Mouse (Mus musculus) CH12.LX (cell line): Measurements from ENCODE around the gene Arpp21.

Experiments used
- CTCF ChIP-seq, 2 experiments: IDR thresholded peaks in 1 of 2; conservative IDR thresholded peaks in 1 of 2; 2 replicates each; pipeline ENCODE4 v1.5.1; 2011 to 2012; ENCODE audit warnings: low read depth in 2 of 2, low read length in 2 of 2, improper control_type of control experiment in 1 of 2, inconsistent platforms in 1 of 2, mild to moderate bottlenecking in 1 of 2, moderate library complexity in 1 of 2
- POLR2A ChIP-seq: IDR thresholded peaks from 2 replicates; pipeline ENCODE4 v1.6.1; 2011; ENCODE audit warnings: low read depth, mild to moderate bottlenecking, improper control_type of control experiment, low read length

DNA sequence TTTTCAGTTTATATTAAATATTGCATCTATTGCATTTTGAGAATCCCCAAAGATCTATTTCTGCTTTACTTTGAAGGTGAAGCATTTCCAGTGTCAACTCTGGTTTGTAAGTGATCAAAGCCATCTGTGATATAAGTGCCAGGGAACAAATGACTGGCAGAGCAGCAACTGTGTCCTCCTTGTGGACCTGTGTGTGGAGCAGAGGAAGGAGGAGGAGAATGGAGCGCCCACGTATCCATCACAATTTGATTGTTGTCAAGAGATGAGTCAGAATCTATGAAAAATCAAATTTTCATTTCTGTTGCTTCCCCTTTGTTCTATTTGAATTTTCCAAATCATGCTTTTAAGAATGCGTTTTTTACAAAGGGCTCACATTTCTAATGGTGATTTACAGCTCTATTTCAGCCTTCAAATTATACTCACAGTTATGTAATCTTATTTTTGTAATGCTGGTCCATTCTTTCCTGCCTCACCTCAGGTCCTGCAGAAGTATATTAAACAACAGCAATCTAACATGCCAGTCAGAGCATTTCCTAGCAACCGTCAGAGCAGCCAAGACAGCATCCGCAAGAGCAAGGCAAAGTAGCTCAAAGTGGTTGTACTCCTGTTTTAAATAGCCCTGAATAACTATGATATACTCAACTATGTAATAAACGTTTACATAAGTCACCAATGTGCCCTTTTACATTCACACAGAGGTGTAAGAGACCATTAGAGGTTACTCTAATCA is 174.9 kb downstream of the Arpp21 start:
- TF ChIP-seq POLR2A: no peak
- no peak for TF ChIP-seq CTCF (conservative IDR thresholded peaks at IDR 0.05 in 1 of 2, IDR thresholded peaks at IDR 0.05 in 1 of 2; ENCODE audit: low read depth in 2 of 2, low read length in 2 of 2)
